Mouse (Mus musculus): Measurements from ENCODE around the gene Taf12.

Gene Taf12

DNA sequence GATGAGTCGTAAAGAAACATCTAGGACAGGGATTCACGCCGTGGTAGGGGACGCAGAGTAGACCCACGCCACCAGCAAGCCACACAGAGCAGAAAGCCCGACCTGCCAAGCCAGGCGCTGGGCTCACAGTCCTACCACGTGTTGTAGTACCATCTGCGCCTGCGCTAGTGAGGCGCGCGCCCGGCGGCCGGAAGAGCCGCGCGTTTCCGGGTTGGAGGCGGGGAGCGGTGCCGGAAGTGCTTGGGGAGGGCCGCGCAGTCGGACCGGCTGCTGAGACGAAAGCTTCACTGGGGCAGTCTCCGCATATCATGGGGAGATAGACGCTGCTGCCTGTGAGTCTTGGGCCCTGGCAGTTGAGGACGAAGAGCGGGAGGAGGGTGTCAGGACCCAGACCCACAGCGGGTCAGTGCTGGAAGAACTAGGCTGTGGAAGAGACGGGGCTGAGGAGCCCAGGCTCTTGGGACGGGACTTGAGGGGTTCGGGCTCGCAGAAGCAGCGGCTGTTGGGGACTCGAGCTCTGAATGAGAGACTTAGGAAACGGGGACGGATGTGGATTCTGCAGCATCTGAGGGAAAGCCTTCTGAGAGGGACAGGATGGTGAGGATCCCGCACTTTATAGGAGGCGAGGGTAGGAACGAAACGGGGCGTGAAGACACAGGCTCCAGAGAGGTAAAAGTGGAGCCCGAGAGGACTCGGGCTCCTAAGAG lies at the start of gene Taf12:
Taf12 (plus strand) TSS at position 220 of the 707 bp plus-strand sequence.
- DNase-seq (ENCODE audit: low read depth, low spot score), result peak; percentile 94

DNA sequence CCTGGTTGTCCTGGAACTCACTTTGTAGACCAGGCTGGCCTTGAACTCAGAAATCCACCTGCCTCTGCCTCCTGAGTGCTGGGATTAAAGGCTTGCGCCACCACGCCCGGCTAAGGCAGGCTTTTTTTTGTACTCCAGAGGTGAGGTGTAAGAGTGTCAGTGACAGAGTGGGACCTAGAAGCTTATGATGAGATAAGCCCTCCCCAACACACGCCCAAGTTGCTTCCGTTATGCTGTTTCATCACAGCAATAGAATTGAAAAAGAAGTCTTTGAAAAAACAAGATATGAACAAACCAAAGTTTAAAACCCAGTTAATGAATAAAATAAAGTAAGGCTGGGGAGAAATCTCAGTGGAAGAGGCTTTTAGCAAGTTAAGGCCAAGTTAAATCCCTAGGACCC lies 43.8 kb upstream of the Taf12 start:
- no peak for DNase-seq (ENCODE audit: low read depth, low spot score)

- DNase-seq (ENCODE audit: low read depth, low spot score), result no peak
Observed at GRCm38 (mm10) chr4:132234710-132235109, 39.5 kb upstream of the Taf12 start.

- DNase-seq (ENCODE audit: low read depth, low spot score), result no peak
Observed at GRCm38 (mm10) chr4:132238356-132238755, 35.8 kb upstream of the Taf12 start.

GRCm38 (mm10) chr4:132240367-132240766 lies 33.8 kb upstream of the Taf12 start:
- DNase-seq (ENCODE audit: low read depth, low spot score), result no peak

DNA sequence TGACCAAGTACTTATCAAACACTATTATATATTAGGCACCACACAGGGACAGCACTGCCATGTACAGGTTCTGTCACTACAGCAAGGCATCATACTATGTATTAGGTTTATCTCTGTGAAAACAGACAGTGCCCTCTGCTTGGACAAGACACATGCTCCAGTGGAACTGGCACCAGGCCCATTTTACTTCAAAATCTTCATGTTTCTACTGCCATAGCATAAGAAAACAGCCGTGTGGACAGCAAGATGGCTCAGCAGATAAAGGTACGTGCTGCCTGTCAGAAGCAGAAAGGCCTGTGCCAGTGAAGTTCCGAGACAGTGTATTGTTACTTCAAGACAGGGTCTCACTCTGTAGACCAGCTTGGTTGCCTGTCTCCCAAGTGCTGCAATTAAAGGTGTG lies 33.0 kb upstream of the Taf12 start:
- DNase-seq (ENCODE audit: low read depth, low spot score), result no peak

DNA sequence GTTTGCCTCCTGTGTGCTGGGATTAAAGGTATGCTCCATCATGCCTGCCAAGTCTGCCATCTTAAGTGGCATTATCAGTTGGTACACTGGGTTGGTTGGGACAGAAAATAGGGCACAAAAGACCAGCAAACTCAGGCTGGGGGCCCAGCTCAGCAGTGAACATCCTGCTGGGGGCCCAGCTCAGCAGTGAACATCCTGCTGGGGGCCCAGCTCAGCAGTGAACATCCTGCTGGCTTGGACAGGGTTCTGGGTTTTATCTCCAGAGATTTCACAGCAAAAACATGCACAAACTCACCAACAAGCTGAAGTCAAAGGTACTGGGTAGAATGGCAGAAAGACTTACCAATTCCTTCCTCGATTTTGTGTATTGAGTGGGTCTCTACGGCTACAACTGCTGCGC lies 28.5 kb upstream of the Taf12 start:
- DNase-seq (ENCODE audit: low read depth, low spot score), result no peak

DNA sequence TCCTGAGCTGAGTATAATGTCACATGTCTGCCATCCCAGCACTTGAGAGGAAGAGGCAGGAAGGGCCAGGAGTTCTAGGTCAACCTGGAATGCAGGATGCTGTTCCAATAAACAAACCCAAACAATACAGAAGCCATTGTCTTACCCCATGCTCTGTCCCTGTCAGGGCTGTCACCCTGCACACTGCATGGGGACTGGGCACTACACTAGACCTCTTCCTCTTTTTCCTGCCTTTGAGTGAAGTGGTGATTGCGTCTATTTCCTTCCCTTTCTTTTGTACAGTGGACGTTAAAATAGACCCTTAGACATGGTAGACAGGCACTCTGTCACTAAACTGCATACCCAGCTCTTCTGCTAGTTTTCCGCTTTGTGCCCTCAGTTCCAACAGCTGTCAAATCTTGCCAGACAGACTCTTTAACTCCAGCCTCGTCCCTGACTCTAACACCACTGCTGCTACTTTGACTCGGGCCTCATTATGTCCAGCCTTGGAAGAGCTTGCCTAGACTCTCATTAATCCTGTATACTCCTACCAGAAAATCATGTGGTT lies 26.7 kb upstream of the Taf12 start:
- no peak for DNase-seq (ENCODE audit: low read depth, low spot score)

DNA sequence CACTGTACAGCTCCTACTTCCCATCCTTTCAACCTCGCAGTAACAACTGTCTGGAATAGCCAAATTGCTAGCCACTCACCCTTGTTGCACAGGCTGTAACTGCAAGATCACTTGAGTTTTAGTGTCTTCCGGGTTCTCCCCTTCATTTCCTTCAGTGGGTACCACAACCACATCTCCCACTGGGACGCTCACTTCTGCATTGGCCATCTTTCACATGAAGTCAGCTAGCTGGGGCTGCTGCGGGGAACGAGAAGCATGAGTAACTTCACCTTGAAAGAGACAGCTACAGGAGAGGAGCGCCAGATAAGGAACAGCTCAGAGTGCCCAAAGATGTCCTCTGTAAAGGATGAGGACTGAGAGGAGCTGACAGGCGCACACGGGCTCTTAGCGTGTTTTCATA lies 22.6 kb upstream of the Taf12 start:
- DNase-seq (ENCODE audit: low read depth, low spot score), result no peak

DNA sequence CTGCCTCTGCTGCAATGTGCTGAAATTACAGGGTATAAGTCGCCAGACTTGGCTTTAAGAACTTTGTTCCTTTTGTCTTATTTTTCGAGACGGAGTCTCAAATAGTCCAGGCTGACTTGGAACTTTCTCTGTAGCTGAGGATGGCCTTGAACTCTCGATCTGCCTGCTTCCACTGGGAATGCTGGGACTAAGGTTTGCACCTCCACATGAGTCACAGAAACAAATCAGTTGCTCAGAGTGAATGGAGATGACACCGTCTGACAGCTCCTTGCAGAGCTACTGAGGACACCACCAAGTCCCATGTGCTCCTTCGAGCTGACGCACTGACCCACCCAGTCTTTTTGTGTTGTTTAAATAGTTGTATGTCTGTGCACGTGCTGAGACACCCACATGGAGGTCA lies 21.0 kb upstream of the Taf12 start:
- no peak for DNase-seq (ENCODE audit: low read depth, low spot score)

GRCm38 (mm10) chr4:132253622-132254021 lies 20.6 kb upstream of the Taf12 start:
- DNase-seq (ENCODE audit: low read depth, low spot score), result no peak

GRCm38 (mm10) chr4:132254986-132255385 lies 19.2 kb upstream of the Taf12 start:
- no peak for DNase-seq (ENCODE audit: low read depth, low spot score)

- DNase-seq (ENCODE audit: low read depth, low spot score), result no peak
Observed at GRCm38 (mm10) chr4:132256384-132256783, 17.8 kb upstream of the Taf12 start.

- DNase-seq (ENCODE audit: low read depth, low spot score), result no peak
Observed at GRCm38 (mm10) chr4:132259248-132259647, 14.9 kb upstream of the Taf12 start.

DNA sequence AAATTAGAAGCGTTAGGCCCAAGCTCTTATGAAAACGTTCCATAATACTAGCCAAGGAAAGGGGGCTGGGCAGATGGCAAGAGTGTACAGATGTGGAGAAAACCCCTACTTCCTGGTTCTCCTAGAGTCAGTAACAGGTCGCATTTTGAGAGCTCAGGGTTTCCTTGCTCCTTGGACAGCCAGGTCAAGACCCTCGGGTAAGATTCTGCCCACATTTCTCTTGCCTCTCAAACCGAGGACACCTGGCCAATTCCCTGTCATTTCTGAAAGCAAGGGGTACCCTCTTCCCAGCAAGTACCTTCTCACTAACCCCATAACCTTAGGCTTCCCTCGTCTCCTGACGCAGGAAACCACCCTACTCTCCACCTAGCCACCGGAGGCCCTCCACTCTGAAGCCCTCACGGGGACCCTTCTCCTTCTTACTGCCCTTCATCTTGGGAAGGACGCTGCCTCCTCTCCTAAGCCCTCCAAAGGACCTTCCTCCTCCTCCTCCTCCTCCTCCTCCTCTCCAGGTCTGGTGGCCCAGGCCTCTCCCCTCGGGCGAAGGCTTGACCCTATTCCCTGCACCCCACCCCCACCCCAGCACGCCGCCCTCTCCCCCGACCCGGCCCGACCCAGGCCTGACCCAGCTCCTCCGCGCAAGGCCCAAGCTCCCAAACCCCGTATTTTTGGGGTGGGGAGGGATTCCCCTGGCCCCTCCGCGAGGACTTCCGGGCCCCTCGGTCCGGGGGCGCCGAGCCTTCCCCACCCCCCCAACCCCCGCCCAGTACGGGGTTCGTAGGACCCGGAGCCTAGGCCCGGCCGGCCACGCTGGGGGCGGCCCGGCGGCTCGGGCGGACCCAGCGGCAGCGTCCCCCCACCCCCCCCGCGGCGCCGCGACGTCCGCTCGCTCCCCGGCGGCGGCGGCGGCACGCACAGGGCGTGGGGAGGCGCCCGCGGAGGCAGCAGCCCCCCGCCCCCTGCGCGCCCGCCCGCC lies 13.5 kb upstream of the Taf12 start:
- peak; percentile 9 for DNase-seq (ENCODE audit: low read depth, low spot score)

DNA sequence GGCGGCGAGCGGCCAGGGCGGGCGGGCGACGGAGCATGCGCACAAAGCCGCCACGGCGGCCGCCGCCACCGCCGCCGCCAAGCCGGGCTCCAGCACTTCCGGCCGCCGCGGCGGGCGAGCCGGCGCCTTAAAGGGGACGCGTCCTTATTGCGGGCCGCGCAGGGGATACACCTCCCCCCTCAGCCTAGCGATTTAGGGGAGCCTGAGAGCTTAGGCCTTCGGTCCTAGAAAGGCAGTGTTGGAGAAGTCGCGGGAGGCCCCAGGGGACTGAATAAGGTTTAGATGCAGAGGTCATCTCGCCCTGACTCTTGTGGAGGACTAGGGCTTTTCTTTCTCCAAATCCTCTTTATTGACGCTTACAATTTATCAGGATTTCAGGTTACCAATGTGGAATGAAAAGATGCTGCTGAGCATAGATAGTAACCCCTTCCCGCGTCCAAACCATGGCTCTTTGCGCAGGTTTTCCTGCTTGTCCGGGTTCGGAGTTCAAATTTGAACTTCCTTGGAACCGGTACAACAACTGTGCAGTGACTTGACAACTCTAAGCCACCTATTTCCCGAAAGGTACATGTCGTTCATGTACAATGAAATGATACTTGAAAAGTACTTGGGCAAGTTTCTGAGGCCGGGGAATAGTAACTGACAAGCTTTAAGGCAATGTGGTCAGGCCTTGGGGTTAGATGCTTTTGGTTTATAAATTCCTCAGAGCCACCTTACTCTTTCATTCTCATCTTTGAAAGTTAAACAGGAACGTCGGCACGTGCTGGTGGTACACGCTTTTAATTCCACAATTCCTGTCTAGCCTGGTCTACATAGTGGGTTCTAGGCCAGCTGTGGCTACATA lies 12.4 kb upstream of the Taf12 start, which contains the start of gene Gmeb1:
Gmeb1 (minus strand) TSS at position 89 of the 844 bp plus-strand sequence.
- peak; percentile 65 for DNase-seq (ENCODE audit: low read depth, low spot score)

- DNase-seq (ENCODE audit: low read depth, low spot score), result no peak
Observed at GRCm38 (mm10) chr4:132262358-132262616, 11.9 kb upstream of the Taf12 start.

DNA sequence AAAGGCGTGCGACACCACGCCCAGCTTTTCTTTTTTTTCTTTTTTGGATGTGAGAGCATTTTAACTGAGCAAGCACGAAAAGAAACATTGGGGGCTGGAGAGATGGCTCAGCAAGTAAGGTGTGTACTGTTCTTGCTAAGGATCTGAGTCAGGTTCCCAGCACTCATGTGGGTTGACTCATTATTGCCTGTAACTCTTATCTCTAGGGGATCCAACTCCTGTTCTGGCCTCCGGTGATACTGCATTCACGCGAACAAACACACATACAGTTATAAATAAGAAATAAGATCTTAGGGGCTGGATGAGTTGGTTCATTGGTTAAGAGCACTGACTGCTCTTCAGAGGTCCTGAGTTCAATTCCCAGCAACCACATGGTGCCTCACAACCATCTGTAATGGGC lies 10.9 kb upstream of the Taf12 start:
- no peak for DNase-seq (ENCODE audit: low read depth, low spot score)

- no peak for DNase-seq (ENCODE audit: low read depth, low spot score)
Observed at GRCm38 (mm10) chr4:132266835-132267349, 7.3 kb upstream of the Taf12 start.

GRCm38 (mm10) chr4:132268871-132269739 lies 5.1 kb upstream of the Taf12 start:
- DNase-seq (ENCODE audit: low read depth, low spot score), result peak; percentile 14

Data from forelimb bud, embryonic 11.5 days (tissue).